Mouse (Mus musculus) heart, embryonic 11.5 days (tissue): ENCODE measurements at regions not wholly inside any gene's neighbourhood (a gene's known extent, or its start where the extent isn't known, plus 50 kb on each side); places are given as distances from the start of the nearest gene placed in this dataset.

Source experiments
- ATAC-seq: fragments of 200-750 bp; cut with Nextera tagmentation; replicated peaks from 2 replicates; pipeline ENCODE4 v1.8.0; 2017; ENCODE audit warnings: moderate library complexity; ENCODE audit not compliant: insufficient number of reproducible peaks, low FRiP score, low TSS enrichment
- H3K27ac ChIP-seq: fragments of 300-500 bp; sonication (generic); 2 replicates; pipeline ENCODE4 v1.5.1; 2014; ENCODE audit warnings: mild to moderate bottlenecking, low read depth, low read length
- H3K27me3 ChIP-seq: fragments of 300-500 bp; sonication (generic); 2 replicates; pipeline ENCODE4 v1.6.1; 2014; ENCODE audit warnings: mild to moderate bottlenecking, low read length, mixed read lengths; ENCODE audit not compliant: control insufficient read depth, insufficient read depth
- H3K36me3 ChIP-seq: fragments of 300-500 bp; sonication (generic); 2 replicates; pipeline ENCODE4 v1.6.1; 2014; ENCODE audit warnings: mild to moderate bottlenecking, low read length, moderate library complexity, mixed read lengths; ENCODE audit not compliant: control insufficient read depth, insufficient read depth
- H3K4me1 ChIP-seq: fragments of 300-500 bp; sonication (generic); 2 replicates; pipeline ENCODE4 v1.6.1; 2014; ENCODE audit warnings: low read length; ENCODE audit not compliant: control insufficient read depth, insufficient read depth
- H3K4me2 ChIP-seq: fragments of 300-500 bp; sonication (generic); 2 replicates; pipeline ENCODE4 v1.6.1; 2014; ENCODE audit warnings: mild to moderate bottlenecking, moderate library complexity
- H3K4me3 ChIP-seq: fragments of 300-500 bp; sonication (generic); 2 replicates; pipeline ENCODE4 v1.5.1; 2014; ENCODE audit warnings: low read depth, low read length
- H3K9ac ChIP-seq: fragments of 300-500 bp; sonication (generic); 2 replicates; pipeline ENCODE4 v1.6.1; 2014; ENCODE audit warnings: mild to moderate bottlenecking, low read depth, low read length, moderate library complexity
- H3K9me3 ChIP-seq: fragments of 300-500 bp; sonication (generic); replicated peaks from 2 replicates; pipeline ENCODE4 v1.6.1; 2016; ENCODE audit warnings: low read length; ENCODE audit not compliant: control insufficient read depth
- WGBS: fragments of 180-500 bp; shearing (Covaris S2); extraction: QIAGEN DNeasy Blood & Tissue Kit; methylation state at CpG from one replicate; pipeline ENCODE4 v1.1.7; 2014; ENCODE audit not compliant: insufficient replicate concordance; 5-methylcytosine and 5-hydroxymethylcytosine counted together

DNA sequence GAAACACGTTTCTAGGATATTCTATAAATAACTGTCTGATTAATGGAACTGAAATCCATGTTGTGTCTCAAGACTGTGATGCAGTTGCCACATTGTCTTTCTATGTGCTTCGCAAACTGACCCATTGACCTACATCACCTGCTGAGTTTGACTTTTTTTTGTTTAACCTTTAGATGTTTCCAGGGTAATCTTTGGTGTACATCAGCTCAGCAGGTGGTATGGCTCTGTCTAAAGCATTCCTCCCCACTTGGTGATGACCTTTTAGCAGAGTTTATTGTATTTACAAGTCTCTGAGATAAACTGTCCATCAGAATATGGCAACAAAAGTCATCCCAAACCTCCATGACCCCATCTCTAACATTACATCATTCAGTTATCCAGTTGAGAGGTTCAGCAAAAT lies 337.0 kb upstream of the 4930452B06Rik start:
- Histone ChIP-seq H3K27me3 (no peaks in the 10 kb centered on the region), H3K27ac (no peak overlapping the region), H3K4me3 (no peak overlapping the region), H3K9ac (no peak overlapping the region), H3K4me2 (no peak overlapping the region), H3K4me1 (peaks cover 2% of the 10 kb centered on the region; the same call in 1 of the 2 replicates), H3K9me3 (no peaks in the 10 kb centered on the region), H3K36me3 (no peaks in the 10 kb centered on the region)
- WGBS: 62% methylated on average over 2 of the region's 2 CpGs
- ATAC-seq: no peak

DNA sequence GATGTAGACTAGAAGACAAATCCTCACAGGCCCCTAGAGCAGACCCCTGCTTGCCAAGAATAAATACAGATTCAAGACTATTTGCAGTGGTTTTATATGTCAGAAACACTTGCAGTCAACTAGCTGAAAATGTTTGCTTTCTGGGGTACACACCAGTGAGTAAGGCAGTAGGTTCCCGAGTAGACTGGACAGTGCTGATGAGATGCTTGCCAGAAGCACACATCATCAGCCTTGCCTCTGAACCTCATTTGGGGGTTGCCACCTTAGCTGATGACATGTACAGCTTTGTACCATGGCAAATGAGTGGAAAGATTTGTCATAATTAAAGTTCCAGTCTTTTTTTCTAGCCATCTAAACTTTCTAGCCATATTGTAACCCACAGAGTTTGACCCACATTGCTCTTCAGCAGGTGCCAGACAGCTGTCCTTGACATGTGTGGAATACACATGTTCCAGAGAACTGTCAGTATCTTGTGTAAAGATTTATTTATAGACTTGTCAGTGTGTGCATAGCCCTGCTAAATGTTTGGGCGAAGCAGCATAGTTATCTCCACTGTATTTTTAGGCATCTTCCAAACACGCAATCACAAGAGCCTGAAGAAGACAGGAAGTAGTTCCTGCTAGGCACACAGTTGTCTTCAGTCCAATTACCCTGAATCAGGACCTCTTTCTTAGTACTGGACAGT lies 334.5 kb upstream of the 4930452B06Rik start:
- Histone ChIP-seq H3K4me1 (peaks cover 2% of the 10 kb centered on the region; the same call in 1 of the 2 replicates), H3K4me2 (no peak overlapping the region; the same call in 1 of the 2 replicates), H3K27ac (peak overlapping the region; percentile 75), H3K27me3 (no peaks in the 10 kb centered on the region), H3K4me3 (no peak overlapping the region), H3K9ac (no peak overlapping the region), H3K36me3 (no peaks in the 10 kb centered on the region), H3K9me3 (no peaks in the 10 kb centered on the region)
- peak; percentile 55 for ATAC-seq
- 31% methylated on average over 3 of the region's 3 CpGs for WGBS

GRCm38 (mm10) chr14:8999815-9000214 lies 333.8 kb upstream of the 4930452B06Rik start:
- Histone ChIP-seq H3K27me3 (no peaks in the 10 kb centered on the region), H3K27ac (no peak overlapping the region), H3K36me3 (no peaks in the 10 kb centered on the region), H3K9ac (no peak overlapping the region), H3K9me3 (no peaks in the 10 kb centered on the region), H3K4me1 (peaks cover 2% of the 10 kb centered on the region; the same call in 1 of the 2 replicates), H3K4me3 (no peak overlapping the region), H3K4me2 (no peak overlapping the region)
- 84% methylated on average over 1 of the region's 1 CpGs for WGBS
- ATAC-seq: no peak

DNA sequence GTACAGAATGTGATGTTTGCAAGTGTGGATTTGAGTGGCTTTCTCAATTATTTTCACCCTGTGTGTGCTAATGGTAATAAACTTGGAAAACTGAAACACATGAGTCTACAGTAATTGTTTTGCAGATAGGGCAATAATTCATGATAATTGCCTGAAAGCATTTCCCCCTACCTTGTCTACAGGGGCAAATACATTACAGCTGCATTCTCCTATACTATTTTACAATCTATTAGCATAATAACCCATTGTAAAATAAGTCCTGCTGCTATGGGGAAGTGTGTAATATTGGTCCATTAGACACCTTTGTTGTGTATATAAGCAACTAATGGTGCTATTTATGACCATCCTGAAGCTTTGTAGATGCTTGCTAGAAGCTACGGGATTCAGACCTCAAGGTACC lies 327.4 kb upstream of the 4930452B06Rik start:
- no peak for ATAC-seq
- WGBS: 84% methylated on average over 1 of the region's 1 CpGs
- no peaks in the 10 kb centered on the region for H3K4me1 ChIP-seq
- no peaks in the 10 kb centered on the region for H3K36me3 ChIP-seq
- no peak overlapping the region for H3K4me2 ChIP-seq
- no peaks in the 10 kb centered on the region for H3K27me3 ChIP-seq
- H3K4me3 ChIP-seq: no peak overlapping the region
- no peak overlapping the region for H3K9ac ChIP-seq
- H3K27ac ChIP-seq: no peak overlapping the region
- no peaks in the 10 kb centered on the region for H3K9me3 ChIP-seq

DNA sequence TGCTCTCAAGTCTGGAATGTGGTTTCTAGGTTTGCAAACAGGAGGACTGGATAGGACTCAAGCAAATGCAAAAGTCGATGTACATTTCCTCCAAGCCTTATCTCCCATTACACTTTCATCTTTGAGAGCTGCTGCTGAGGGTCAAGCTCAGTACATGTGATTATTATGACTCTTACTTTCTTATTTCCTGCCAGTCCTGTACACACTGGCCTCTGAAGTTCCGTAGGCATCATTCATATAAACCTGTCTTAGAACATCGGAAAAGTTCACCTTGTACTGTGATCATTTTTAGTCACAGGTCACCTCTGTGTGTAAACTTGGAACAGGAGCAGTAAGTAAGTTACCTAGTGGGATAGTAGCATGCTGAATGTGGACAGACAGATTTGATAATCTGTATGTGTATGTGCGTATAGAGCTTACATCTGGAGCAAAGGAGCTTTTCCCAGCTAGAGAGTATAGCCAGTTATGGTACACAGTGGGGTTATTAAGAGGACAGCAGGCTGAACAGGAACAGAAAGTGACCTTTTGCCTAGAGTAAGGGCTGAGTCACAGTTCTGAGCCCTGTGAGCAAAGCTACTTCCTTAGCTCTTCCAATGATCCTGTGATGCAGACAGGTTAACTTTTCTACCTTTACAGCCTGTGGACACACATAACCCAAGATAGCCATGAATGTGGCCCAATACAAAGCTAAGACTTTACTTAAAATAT lies 319.2 kb upstream of the 4930452B06Rik start:
- 77% methylated on average over 4 of the region's 4 CpGs for WGBS
- Histone ChIP-seq H3K9me3 (no peaks in the 10 kb centered on the region), H3K9ac (no peak overlapping the region), H3K27me3 (no peaks in the 10 kb centered on the region), H3K4me2 (no peak overlapping the region), H3K4me1 (no peaks in the 10 kb centered on the region), H3K36me3 (no peaks in the 10 kb centered on the region), H3K27ac (no peak overlapping the region), H3K4me3 (no peak overlapping the region)
- ATAC-seq: no peak

DNA sequence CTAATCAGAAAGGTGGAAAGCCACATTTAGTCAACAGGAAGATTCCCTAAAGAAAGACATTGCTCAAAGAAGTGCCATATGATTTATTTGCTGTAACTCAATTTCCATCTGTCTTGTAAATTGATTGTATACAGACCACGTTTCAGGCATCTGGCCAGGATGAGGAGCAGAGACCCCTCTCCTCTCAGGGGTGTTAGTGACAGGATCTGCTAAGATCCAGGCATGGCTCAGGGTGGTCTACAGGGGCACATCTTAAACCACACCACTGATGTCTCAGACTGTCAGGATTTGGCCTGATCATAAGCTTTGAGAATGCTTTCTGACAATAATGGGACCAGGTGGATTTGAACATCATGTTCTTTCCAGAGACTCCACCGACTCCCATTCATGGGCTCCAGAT lies 295.5 kb upstream of the 4930452B06Rik start:
- Histone ChIP-seq H3K4me3 (no peak overlapping the region), H3K36me3 (no peaks in the 10 kb centered on the region), H3K4me2 (no peak overlapping the region), H3K27ac (no peak overlapping the region), H3K9me3 (no peaks in the 10 kb centered on the region), H3K9ac (no peak overlapping the region), H3K27me3 (no peaks in the 10 kb centered on the region), H3K4me1 (no peaks in the 10 kb centered on the region)
- no peak for ATAC-seq
- 55% methylated on average over 2 of the region's 2 CpGs for WGBS

GRCm38 (mm10) chr14:8952853-8953397 lies 286.9 kb upstream of the 4930452B06Rik start:
- WGBS: 27% methylated on average over 6 of the region's 6 CpGs
- Histone ChIP-seq H3K4me3 (no peak overlapping the region), H3K4me1 (peaks cover 10% of the 10 kb centered on the region), H3K27ac (peak overlapping the region; percentile 46; the same call in 1 of the 2 replicates), H3K9ac (no peak overlapping the region), H3K9me3 (no peaks in the 10 kb centered on the region), H3K36me3 (no peaks in the 10 kb centered on the region), H3K27me3 (no peaks in the 10 kb centered on the region), H3K4me2 (no peak overlapping the region)
- ATAC-seq: peak; percentile 69

GRCm38 (mm10) chr14:8948751-8949150 lies 282.7 kb upstream of the 4930452B06Rik start:
- no peak for ATAC-seq
- no peak overlapping the region for H3K27ac ChIP-seq
- WGBS: 70% methylated on average over 2 of the region's 2 CpGs
- no peak overlapping the region for H3K9ac ChIP-seq
- no peak overlapping the region for H3K4me2 ChIP-seq
- H3K27me3 ChIP-seq: no peaks in the 10 kb centered on the region
- H3K4me3 ChIP-seq: no peak overlapping the region
- no peaks in the 10 kb centered on the region for H3K9me3 ChIP-seq
- H3K36me3 ChIP-seq: no peaks in the 10 kb centered on the region
- peaks cover 10% of the 10 kb centered on the region for H3K4me1 ChIP-seq
